Mouse (Mus musculus) forebrain, postnatal 0 days (tissue): Measurements from ENCODE around the gene Csnk2b. TPM values are rescaled to one million over a fixed set of nuclear protein-coding genes. Genes with fewer than 3 reads are reported as not detected.

Experiments used
- ATAC-seq: fragments of 200-750 bp; cut with Nextera tagmentation; 2 replicates; pipeline ENCODE4 v1.8.0; 2017; ENCODE audit warnings: mild to moderate bottlenecking, moderate library complexity
- DNase-seq: peaks from one replicate; pipeline ENCODE4 v3.0.0-alpha.2; 2015
- H3K27ac ChIP-seq: fragments of 300-500 bp; sonication (generic); 2 replicates; pipeline ENCODE4 v1.5.1; 2014; ENCODE audit warnings: low read depth, mild to moderate bottlenecking, antibody characterized with exemption, low read length, moderate library complexity, mixed read lengths
- H3K27me3 ChIP-seq: fragments of 300-500 bp; sonication (generic); 2 replicates; pipeline ENCODE4 v1.6.1; 2014; ENCODE audit warnings: mild to moderate bottlenecking, low read length, mixed read lengths; ENCODE audit not compliant: insufficient read depth
- H3K36me3 ChIP-seq: fragments of 300-500 bp; sonication (generic); 2 replicates; pipeline ENCODE4 v1.6.1; 2014; ENCODE audit warnings: mild to moderate bottlenecking, moderate library complexity; ENCODE audit not compliant: insufficient read depth
- H3K4me1 ChIP-seq: fragments of 300-500 bp; sonication (generic); 2 replicates; pipeline ENCODE4 v1.6.1; 2014; ENCODE audit warnings: antibody characterized with exemption; ENCODE audit not compliant: insufficient read depth
- H3K4me2 ChIP-seq: fragments of 300-500 bp; sonication (generic); 2 replicates; pipeline ENCODE4 v1.6.1; 2014; ENCODE audit warnings: low read depth, mild to moderate bottlenecking, moderate library complexity
- H3K4me3 ChIP-seq: fragments of 300-500 bp; sonication (generic); 2 replicates; pipeline ENCODE4 v1.5.1; 2014; ENCODE audit warnings: low read depth, low read length, mixed read lengths
- H3K9ac ChIP-seq: fragments of 300-500 bp; sonication (generic); 2 replicates; pipeline ENCODE4 v1.6.1; 2014; ENCODE audit warnings: mild to moderate bottlenecking
- H3K9me3 ChIP-seq: fragments of 300-500 bp; sonication (generic); 2 replicates; pipeline ENCODE4 v1.6.1; 2016; ENCODE audit warnings: low read length
- CTCF ChIP-seq: sonication (generic); IDR thresholded peaks from 2 replicates; pipeline ENCODE4 v1.5.1; 2016; ENCODE audit warnings: antibody characterized with exemption, control low read depth, low read depth
- WGBS: fragments of 180-500 bp; shearing (Covaris S2); extraction: QIAGEN DNeasy Blood & Tissue Kit; methylation state at CpG from one replicate; pipeline ENCODE4 v1.1.7; 2014; 5-methylcytosine and 5-hydroxymethylcytosine counted together
- polyA plus RNA-seq: library from polyadenylated mRNA; unstranded; fragments of >200 nt; fragmentation: Nextera tagmentation; extraction: Ambion mirVana; gene quantifications from 2 replicates; pipeline ENCODE4 v1.2.1, GENCODE M21; 2015
- total RNA-seq: library from RNA; depleted of rRNA; stranded (reverse); fragments of >200 nt; gene quantifications from 2 replicates; pipeline ENCODE4 v1.2.3, GENCODE M21; 2014

The Csnk2b gene
- total and polyA plus RNA-seq, 2 experiments from 2014 or later = 247 to 334 TPM

GRCm38 (mm10) chr17:35077786-35078233, 44.0 kb downstream of the Csnk2b start, which contains the start of gene Ly6g6d:
TSS of gene Ly6g6d (minus strand) at chr17:35078065.
- H3K27me3 ChIP-seq = no peaks in the 10 kb centered on the region
- H3K9me3 ChIP-seq = no peaks in the 10 kb centered on the region
- H3K27ac ChIP-seq = peak within 1 kb of the TSS; percentile 57; the same call in 1 of the 2 replicates
- peak within 1 kb of the TSS; percentile 40; the same call in 1 of the 2 replicates for H3K9ac ChIP-seq
- no peak within 1 kb of the TSS; the same call in 1 of the 2 replicates for H3K4me3 ChIP-seq
- WGBS = 16% methylated on average over 14 of the region's 14 CpGs
- 0 out of 2 replicates have a peak, but pooled peaks cover 5% of the 10 kb centered on the region for H3K4me1 ChIP-seq
- peak within 1 kb of the TSS; percentile 41 for H3K4me2 ChIP-seq
- TF ChIP-seq CTCF = peak; percentile 52
- no peaks in the 10 kb centered on the region for H3K36me3 ChIP-seq
- DNase-seq (no peak), ATAC-seq (peak; percentile 26; the same call in 1 of the 2 replicates)

GRCm38 (mm10) chr17:35077285-35077684, 44.6 kb downstream of the Csnk2b start:
- Histone ChIP-seq H3K4me3 (no peak overlapping the region), H3K9ac (0 out of 2 replicates have a peak overlapping the region, but pooled peaks have one; percentile 40), H3K4me1 (0 out of 2 replicates have a peak, but pooled peaks cover 5% of the 10 kb centered on the region), H3K9me3 (no peaks in the 10 kb centered on the region), H3K27me3 (no peaks in the 10 kb centered on the region), H3K4me2 (peak overlapping the region; percentile 41), H3K27ac (0 out of 2 replicates have a peak overlapping the region, but pooled peaks have one; percentile 57), H3K36me3 (no peaks in the 10 kb centered on the region)
- TF ChIP-seq CTCF = no peak
- ATAC-seq = peak; percentile 51
- no peak for DNase-seq
- WGBS = 27% methylated on average over 2 of the region's 2 CpGs

- no peaks in the 10 kb centered on the region for H3K36me3 ChIP-seq
- H3K4me1 ChIP-seq = 0 out of 2 replicates have a peak, but pooled peaks cover 5% of the 10 kb centered on the region
- no peak within 1 kb of the TSS; the same call in 1 of the 2 replicates for H3K4me3 ChIP-seq
- peak within 1 kb of the TSS; percentile 57; the same call in 1 of the 2 replicates for H3K27ac ChIP-seq
- H3K9me3 ChIP-seq = no peaks in the 10 kb centered on the region
- H3K9ac ChIP-seq = peak within 1 kb of the TSS; percentile 40; the same call in 1 of the 2 replicates
- no peaks in the 10 kb centered on the region for H3K27me3 ChIP-seq
- ATAC-seq (peak; percentile 53), DNase-seq (peak; percentile 53)
- H3K4me2 ChIP-seq = peak within 1 kb of the TSS; percentile 41
- WGBS = 29% methylated on average over 10 of the region's 10 CpGs
- no peak for TF ChIP-seq CTCF
Measured at GRCm38 (mm10) chr17:35076507-35077176, 45.2 kb downstream of the Csnk2b start, which contains the start of gene Ly6g6e. TSS of gene Ly6g6e (plus strand) at chr17:35076902.

GRCm38 (mm10) chr17:35074097-35074496, 47.8 kb downstream of the Csnk2b start:
- no peak overlapping the region for H3K27ac ChIP-seq
- no peaks in the 10 kb centered on the region for H3K9me3 ChIP-seq
- no peak for TF ChIP-seq CTCF
- H3K4me2 ChIP-seq = no peak overlapping the region
- 0 out of 2 replicates have a peak, but pooled peaks cover 5% of the 10 kb centered on the region for H3K4me1 ChIP-seq
- WGBS = 48% methylated on average over 14 of the region's 17 CpGs
- no peak overlapping the region for H3K9ac ChIP-seq
- ATAC-seq = no peak
- no peaks in the 10 kb centered on the region for H3K36me3 ChIP-seq
- H3K4me3 ChIP-seq = no peak overlapping the region
- H3K27me3 ChIP-seq = no peaks in the 10 kb centered on the region
- no peak for DNase-seq

- no peaks in the 10 kb centered on the region for H3K9me3 ChIP-seq
- ATAC-seq = no peak
- WGBS = 86% methylated on average over 9 of the region's 9 CpGs
- no peak for DNase-seq
- no peaks in the 10 kb centered on the region for H3K4me1 ChIP-seq
- no peak for TF ChIP-seq CTCF
- H3K36me3 ChIP-seq = no peaks in the 10 kb centered on the region
- H3K4me2 ChIP-seq = no peak overlapping the region
- H3K27ac ChIP-seq = no peak overlapping the region
- H3K4me3 ChIP-seq = no peak overlapping the region
- no peaks in the 10 kb centered on the region for H3K27me3 ChIP-seq
- H3K9ac ChIP-seq = no peak overlapping the region
Measured at GRCm38 (mm10) chr17:35071454-35071853, 50.4 kb downstream of the Csnk2b start.

- H3K4me2 ChIP-seq = no peak overlapping the region
- no peak overlapping the region for H3K4me3 ChIP-seq
- ATAC-seq = no peak
- H3K9me3 ChIP-seq = no peaks in the 10 kb centered on the region
- H3K9ac ChIP-seq = no peak overlapping the region
- no peaks in the 10 kb centered on the region for H3K27me3 ChIP-seq
- H3K4me1 ChIP-seq = no peaks in the 10 kb centered on the region
- WGBS = 62% methylated on average over 6 of the region's 6 CpGs
- no peak for TF ChIP-seq CTCF
- no peak for DNase-seq
- no peak overlapping the region for H3K27ac ChIP-seq
- H3K36me3 ChIP-seq = no peaks in the 10 kb centered on the region
Measured at GRCm38 (mm10) chr17:35070556-35071229, 51.2 kb downstream of the Csnk2b start.
